ENCODE assay signal across 8 mouse cellular contexts in genomic region chr11:55096731-55097462, GRCm38 (mm10). TPM values are rescaled to one million over a fixed set of nuclear protein-coding genes. Genes with fewer than 3 reads are reported as not detected.
A peak's percentile ranks its signal among the peaks of the same experiment; 100 is the strongest.
DNase-seq lines count a peak whose midpoint lies in the region; ATAC-seq and TF ChIP-seq lines count a peak whose summit lies in the region.

No protein-coding gene starts in this region.

- peak overlapping the region; percentile 36 for H3K4me3 ChIP-seq in heart, embryonic 11.5 days (ENCODE audit: low read depth, low read length)
- H3K4me3 ChIP-seq in ES-E14 (ENCODE audit: insufficient read depth in 1 of 2, low read depth in 1 of 2, low read length in 2 of 2, poor library complexity in 1 of 2, severe bottlenecking in 1 of 2), result peak overlapping the region; percentile 47 to 71
- H3K4me3 ChIP-seq in hindbrain, embryonic 11.5 days (ENCODE audit: low read depth, low read length), result peak overlapping the region; percentile 36
- H3K4me3 ChIP-seq in liver, embryonic 16.5 days (ENCODE audit: low read depth, low read length), result peak overlapping the region; percentile 44

- in situ Hi-C loops in ES-E14 (cut with MboI; ENCODE audit: low sequenced_read_pairs in 2 of 2, unreplicated experiment in 2 of 2), result no loop called here

- 28% methylated on average over 11 of the region's 11 CpGs for WGBS in heart, embryonic 11.5 days (ENCODE audit: insufficient replicate concordance)
- 43% methylated on average over 11 of the region's 11 CpGs for WGBS in hindbrain, embryonic 11.5 days
- WGBS in liver, embryonic 16.5 days (ENCODE audit: insufficient replicate concordance), result 20% methylated on average over 11 of the region's 11 CpGs

- H3K4me1 ChIP-seq in heart, embryonic 11.5 days (ENCODE audit: control insufficient read depth, insufficient read depth, low read length), result peaks cover 5% of the 10 kb centered on the region
- peaks cover 0 to 8% of the 10 kb centered on the region in 2 experiments; a peak in 2 of 4 replicates for H3K4me1 ChIP-seq in ES-E14 (ENCODE audit: control insufficient read depth in 2 of 2, insufficient read depth in 2 of 2, low read length in 2 of 2, poor library complexity in 1 of 2)
- H3K4me1 ChIP-seq in hindbrain, embryonic 11.5 days (replicated peaks; ENCODE audit: control insufficient read depth, insufficient read depth, low read length), result 0 out of 2 replicates have a peak, but pooled peaks cover 2% of the 10 kb centered on the region
- H3K4me1 ChIP-seq in liver, embryonic 16.5 days (ENCODE audit: control insufficient read depth, low read depth, low read length), result peaks cover 18% of the 10 kb centered on the region

- no peaks in the 10 kb centered on the region for H3K9me3 ChIP-seq in heart, embryonic 11.5 days (replicated peaks; ENCODE audit: control insufficient read depth, low read length)
- H3K9me3 ChIP-seq in ES-E14 (ENCODE audit: control insufficient read depth, insufficient read depth, low read depth, low read length), result no peaks in the 10 kb centered on the region
- H3K9me3 ChIP-seq in hindbrain, embryonic 11.5 days (ENCODE audit: control insufficient read depth, low read length), result no peaks in the 10 kb centered on the region
- H3K9me3 ChIP-seq in liver, embryonic 16.5 days (replicated peaks; ENCODE audit: control insufficient read depth, low read length), result no peaks in the 10 kb centered on the region

- no peaks in the 10 kb centered on the region for H3K36me3 ChIP-seq in heart, embryonic 11.5 days (ENCODE audit: control insufficient read depth, insufficient read depth, low read length)
- H3K36me3 ChIP-seq in ES-E14 (ENCODE audit: control insufficient read depth, insufficient read depth, low read length, poor library complexity, severe bottlenecking), result no peaks in the 10 kb centered on the region; the same call in 1 of the 2 replicates
- no peaks in the 10 kb centered on the region for H3K36me3 ChIP-seq in hindbrain, embryonic 11.5 days (ENCODE audit: control insufficient read depth, insufficient read depth, low read length)
- H3K36me3 ChIP-seq in liver, embryonic 16.5 days (ENCODE audit: control insufficient read depth, insufficient read depth), result no peaks in the 10 kb centered on the region

- peak overlapping the region; percentile 57; the same call in 1 of the 2 replicates for H3K27ac ChIP-seq in heart, embryonic 11.5 days (ENCODE audit: low read depth, low read length)
- peak overlapping the region; percentile 63 for H3K27ac ChIP-seq in ES-E14 (ENCODE audit: insufficient read depth, low read depth, low read length, poor library complexity, severe bottlenecking)
- no peak overlapping the region for H3K27ac ChIP-seq in hindbrain, embryonic 11.5 days (ENCODE audit: low read depth, low read length)
- H3K27ac ChIP-seq in liver, embryonic 16.5 days (ENCODE audit: low read length), result peak overlapping the region; percentile 68

- H3K9ac ChIP-seq in heart, embryonic 11.5 days (ENCODE audit: low read depth, low read length), result peak overlapping the region; percentile 50; the same call in 1 of the 2 replicates
- peak overlapping the region; percentile 41; the same call in 1 of the 2 replicates for H3K9ac ChIP-seq in ES-E14 (ENCODE audit: insufficient read depth, low read depth, low read length, poor library complexity, severe bottlenecking)
- no peak overlapping the region for H3K9ac ChIP-seq in hindbrain, embryonic 11.5 days (ENCODE audit: low read depth, low read length)
- peak overlapping the region; percentile 2; the same call in 1 of the 2 replicates for H3K9ac ChIP-seq in liver, embryonic 16.5 days (ENCODE audit: low read depth, low read length)

- H3K27me3 ChIP-seq in heart, embryonic 11.5 days (ENCODE audit: control insufficient read depth, insufficient read depth, low read length), result no peaks in the 10 kb centered on the region
- H3K27me3 ChIP-seq in hindbrain, embryonic 11.5 days (ENCODE audit: control insufficient read depth, insufficient read depth, low read length), result no peaks in the 10 kb centered on the region
- no peaks in the 10 kb centered on the region for H3K27me3 ChIP-seq in liver, embryonic 16.5 days (ENCODE audit: control insufficient read depth, insufficient read depth, low read depth, low read length)

- no peak for DNase-seq in heart, adult 11 months
- no peak for DNase-seq in ES-E14 (ENCODE audit: low read depth, low spot score)
- DNase-seq in hindbrain, embryonic 11.5 days (ENCODE audit: low spot score), result no peak
- no peak for DNase-seq in frontal cortex, postnatal 25 days (ENCODE audit: low spot score in 2 of 2)
- DNase-seq in frontal cortex, postnatal 14 days (ENCODE audit: low spot score in 2 of 2), result no peak
- no peak for DNase-seq in adrenal gland, postnatal 4 days (ENCODE audit: low spot score in 2 of 2)

- no peak for ATAC-seq in heart, embryonic 11.5 days (replicated peaks; ENCODE audit: insufficient number of reproducible peaks, low FRiP score, low TSS enrichment)
- ATAC-seq in hindbrain, embryonic 11.5 days (ENCODE audit: low FRiP score), result no peak
- peak; percentile 22; the same call in 1 of the 2 replicates for ATAC-seq in liver, embryonic 16.5 days (ENCODE audit: low read depth)

- H3K4me2 ChIP-seq in heart, embryonic 11.5 days, result peak overlapping the region; percentile 62
- peak overlapping the region; percentile 45 for H3K4me2 ChIP-seq in hindbrain, embryonic 11.5 days (replicated peaks; ENCODE audit: low read depth, low read length)
- H3K4me2 ChIP-seq in liver, embryonic 16.5 days (ENCODE audit: low read depth, low read length), result peak overlapping the region; percentile 73

TF ChIP-seq in ES-E14, 5 proteins besides CTCF, POLR2A, EP300 and RAD21:
- peak; percentile 0; the same call in 1 of the 2 replicates for TF ChIP-seq MAFK (IDR thresholded peaks at IDR 0.05; ENCODE audit: insufficient read depth, low read depth, low read length)
- TF ChIP-seq HCFC1 (IDR thresholded peaks at IDR 0.05; ENCODE audit: borderline replicate concordance, insufficient read depth, low read length), result no peak
- TF ChIP-seq CHD2 (IDR thresholded peaks at IDR 0.05; ENCODE audit: low read depth, low read length), result no peak

RNA-seq across cellular contexts. Expression of gene Gm2a, which starts 1.0 kb away (rescaled TPM):
- 50.0 and 51.9 TPM in 2 replicates for polyA plus RNA-seq in heart, embryonic 11.5 days (2014; fragmentation: Nextera tagmentation; extraction: Ambion mirVana)
- total RNA-seq in ES-E14 (2012; rRNA removed), result 11.7 and 21.0 TPM in 2 replicates
- polyA plus RNA-seq in hindbrain, embryonic 11.5 days (2014; fragmentation: Nextera tagmentation; extraction: Ambion mirVana), result 14.1 and 15.6 TPM in 2 replicates
- 27.4 and 32.6 TPM in 2 replicates for polyA plus RNA-seq in liver, embryonic 16.5 days (2015; fragmentation: Nextera tagmentation; extraction: Ambion mirVana)
- 100 to 1,000 TPM; 114 to 115 TPM for total RNA-seq in adrenal gland, postnatal 4 days (2021)

RNA-seq across cellular contexts. Expression of gene Ccdc69, which starts 19.0 kb away (rescaled TPM):
- polyA plus RNA-seq in heart, embryonic 11.5 days (2014; fragmentation: Nextera tagmentation; extraction: Ambion mirVana), result 16.5 and 17.1 TPM in 2 replicates
- total RNA-seq in ES-E14 (2012; rRNA removed), result 0.16 and 0.22 TPM in 2 replicates
- 0.36 and 1.1 TPM in 2 replicates for polyA plus RNA-seq in hindbrain, embryonic 11.5 days (2014; fragmentation: Nextera tagmentation; extraction: Ambion mirVana)
- polyA plus RNA-seq in liver, embryonic 16.5 days (2015; fragmentation: Nextera tagmentation; extraction: Ambion mirVana), result 1.3 TPM in 2 replicates
- 1 to 10 TPM; 4.9 to 5.0 TPM for total RNA-seq in adrenal gland, postnatal 4 days (2021)

RNA-seq across cellular contexts. Expression of gene Slc36a3, which starts 54.6 kb away (rescaled TPM):
- polyA plus RNA-seq in heart, embryonic 11.5 days (2014; fragmentation: Nextera tagmentation; extraction: Ambion mirVana), result not detected in 2 replicates
- total RNA-seq in ES-E14 (2012; rRNA removed), result not detected in 2 replicates
- polyA plus RNA-seq in hindbrain, embryonic 11.5 days (2014; fragmentation: Nextera tagmentation; extraction: Ambion mirVana), result not detected in 2 replicates
- polyA plus RNA-seq in liver, embryonic 16.5 days (2015; fragmentation: Nextera tagmentation; extraction: Ambion mirVana), result not detected in 2 replicates
- total RNA-seq in adrenal gland, postnatal 4 days (2021), result not detected
